Mouse (Mus musculus): ENCODE results near the gene B4galnt1.

DNA sequence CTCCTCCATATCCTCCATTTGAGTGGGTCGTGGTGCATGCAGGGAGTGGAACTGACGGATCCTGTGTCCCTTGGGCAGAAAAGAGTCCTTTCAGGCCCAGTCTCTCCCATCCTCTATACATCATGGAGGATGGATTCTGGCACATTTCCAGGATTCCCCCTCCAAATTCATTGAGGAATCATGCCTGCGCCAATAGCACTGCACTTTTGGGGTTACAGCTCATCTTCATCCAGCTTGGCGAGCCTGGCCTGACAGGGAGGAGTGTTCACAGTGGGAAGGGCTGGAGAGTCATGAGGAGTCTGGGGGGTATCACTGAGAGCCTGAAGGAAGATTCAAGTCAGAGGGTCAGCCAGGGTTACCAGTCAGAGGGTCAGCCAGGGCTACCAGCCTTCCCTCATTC, 17.6 kb downstream of the B4galnt1 start:
- TF ChIP-seq EP300 (optimal IDR thresholded peaks at IDR 0.05) (no peak), CTCF (IDR thresholded peaks at IDR 0.05; ENCODE audit: low read depth) (no peak)

Data from stomach, postnatal 0 days (tissue).